Mouse (Mus musculus) limb, embryonic 13.5 days (tissue): ENCODE data around the gene Crlf2. TPM values are rescaled to one million over a fixed set of nuclear protein-coding genes. Genes with fewer than 3 reads are reported as not detected.

Experiments
- polyA plus RNA-seq: library from polyadenylated mRNA; unstranded; fragments of >200 nt; fragmentation: Nextera tagmentation; extraction: Ambion mirVana; gene quantifications from 2 replicates; pipeline ENCODE4 v1.2.1, GENCODE M21; 2015

Crlf2 gene
- polyA plus RNA-seq, 1 experiment from 2014 or later, result 10.6 TPM

Other genes starting within 250 kb of the Crlf2 start
- gene Vmn2r16, start 228.8 kb downstream of the Crlf2 start, polyA plus RNA-seq, result not detected in 2 replicates
- gene Vmn2r17, start 139.3 kb downstream of the Crlf2 start, polyA plus RNA-seq, result not detected in 2 replicates
- 2.5 and 3.6 TPM in 2 replicates for gene 5430403G16Rik, start 132.0 kb upstream of the Crlf2 start, polyA plus RNA-seq
- 8.8 and 8.9 TPM in 2 replicates for gene 4930522L14Rik, start 192.9 kb upstream of the Crlf2 start, polyA plus RNA-seq